Mouse (Mus musculus): ENCODE results near the gene Mfsd1. TPM values are rescaled to one million over a fixed set of nuclear protein-coding genes. Genes with fewer than 3 reads are reported as not detected.
A peak's percentile ranks its signal among the peaks of the same experiment; 100 is the strongest.

Mfsd1 gene
- total RNA-seq, 1 experiment: 96.6 TPM

- in situ Hi-C loops (cut with MboI; ENCODE audit: low sequenced_read_pairs in 2 of 2, unreplicated experiment in 2 of 2): no loop called here
- DNase-seq (ENCODE audit: low read depth, low spot score): no peak
- Histone ChIP-seq H3K36me3 (ENCODE audit: control insufficient read depth, insufficient read depth, low read length, poor library complexity, severe bottlenecking) (no peaks in the 10 kb centered on the region), H3K9ac (ENCODE audit: insufficient read depth, low read depth, low read length, poor library complexity, severe bottlenecking) (no peak overlapping the region), H3K9me3 (ENCODE audit: control insufficient read depth, insufficient read depth, low read depth, low read length) (no peaks in the 10 kb centered on the region), H3K4me1 (ENCODE audit: control insufficient read depth in 2 of 2, insufficient read depth in 2 of 2, low read length in 2 of 2, poor library complexity in 1 of 2) (peaks cover 0 to 2% of the 10 kb centered on the region in 2 experiments; a peak in 1 of 4 replicates), H3K4me3 (ENCODE audit: insufficient read depth in 1 of 2, low read depth in 1 of 2, low read length in 2 of 2, poor library complexity in 1 of 2, severe bottlenecking in 1 of 2) (no peak overlapping the region), H3K27ac (ENCODE audit: insufficient read depth, low read depth, low read length, poor library complexity, severe bottlenecking) (no peak overlapping the region)
- TF ChIP-seq CHD2 (IDR thresholded peaks at IDR 0.05; ENCODE audit: low read depth, low read length): no peak
- TF ChIP-seq MAFK (IDR thresholded peaks at IDR 0.05; ENCODE audit: insufficient read depth, low read depth, low read length): no peak
- TF ChIP-seq HCFC1 (IDR thresholded peaks at IDR 0.05; ENCODE audit: borderline replicate concordance, insufficient read depth, low read length): no peak
- TF ChIP-seq ZC3H11A (IDR thresholded peaks at IDR 0.05; ENCODE audit: borderline replicate concordance, low read depth, low read length): no peak
- TF ChIP-seq ZNF384 (IDR thresholded peaks at IDR 0.05; ENCODE audit: low read depth, low read length): no peak
Observed at GRCm38 (mm10) chr3:67553927-67554448, 28.6 kb upstream of the Mfsd1 start.

GRCm38 (mm10) chr3:67555211-67555610, 27.3 kb upstream of the Mfsd1 start:
- Histone ChIP-seq H3K9me3 (ENCODE audit: control insufficient read depth, insufficient read depth, low read depth, low read length) (no peaks in the 10 kb centered on the region), H3K4me3 (ENCODE audit: insufficient read depth in 1 of 2, low read depth in 1 of 2, low read length in 2 of 2, poor library complexity in 1 of 2, severe bottlenecking in 1 of 2) (no peak overlapping the region), H3K9ac (ENCODE audit: insufficient read depth, low read depth, low read length, poor library complexity, severe bottlenecking) (no peak overlapping the region), H3K4me1 (ENCODE audit: control insufficient read depth in 2 of 2, insufficient read depth in 2 of 2, low read length in 2 of 2, poor library complexity in 1 of 2) (peaks cover 0 to 2% of the 10 kb centered on the region in 2 experiments; a peak in 1 of 4 replicates), H3K27ac (ENCODE audit: insufficient read depth, low read depth, low read length, poor library complexity, severe bottlenecking) (no peak overlapping the region), H3K36me3 (ENCODE audit: control insufficient read depth, insufficient read depth, low read length, poor library complexity, severe bottlenecking) (no peaks in the 10 kb centered on the region)
- in situ Hi-C loops (cut with MboI; ENCODE audit: low sequenced_read_pairs in 2 of 2, unreplicated experiment in 2 of 2): no loop called here
- no peak for DNase-seq (ENCODE audit: low read depth, low spot score)
- no peak for TF ChIP-seq ZNF384 (IDR thresholded peaks at IDR 0.05; ENCODE audit: low read depth, low read length)
- no peak for TF ChIP-seq CHD2 (IDR thresholded peaks at IDR 0.05; ENCODE audit: low read depth, low read length)
- TF ChIP-seq ZC3H11A (IDR thresholded peaks at IDR 0.05; ENCODE audit: borderline replicate concordance, low read depth, low read length): no peak
- TF ChIP-seq MAFK (IDR thresholded peaks at IDR 0.05; ENCODE audit: insufficient read depth, low read depth, low read length): no peak
- TF ChIP-seq HCFC1 (IDR thresholded peaks at IDR 0.05; ENCODE audit: borderline replicate concordance, insufficient read depth, low read length): no peak

- H3K36me3 ChIP-seq (ENCODE audit: control insufficient read depth, insufficient read depth, low read length, poor library complexity, severe bottlenecking): no peaks in the 10 kb centered on the region
- no peak overlapping the region for H3K9ac ChIP-seq (ENCODE audit: insufficient read depth, low read depth, low read length, poor library complexity, severe bottlenecking)
- no peak for DNase-seq (ENCODE audit: low read depth, low spot score)
- peaks cover 0 to 2% of the 10 kb centered on the region in 2 experiments; a peak in 1 of 4 replicates for H3K4me1 ChIP-seq (ENCODE audit: control insufficient read depth in 2 of 2, insufficient read depth in 2 of 2, low read length in 2 of 2, poor library complexity in 1 of 2)
- in situ Hi-C loops (cut with MboI; ENCODE audit: low sequenced_read_pairs in 2 of 2, unreplicated experiment in 2 of 2): no loop called here
- no peaks in the 10 kb centered on the region for H3K9me3 ChIP-seq (ENCODE audit: control insufficient read depth, insufficient read depth, low read depth, low read length)
- no peak for TF ChIP-seq CHD2 (IDR thresholded peaks at IDR 0.05; ENCODE audit: low read depth, low read length)
- no peak for TF ChIP-seq HCFC1 (IDR thresholded peaks at IDR 0.05; ENCODE audit: borderline replicate concordance, insufficient read depth, low read length)
- TF ChIP-seq ZNF384 (IDR thresholded peaks at IDR 0.05; ENCODE audit: low read depth, low read length): no peak
- no peak for TF ChIP-seq ZC3H11A (IDR thresholded peaks at IDR 0.05; ENCODE audit: borderline replicate concordance, low read depth, low read length)
- no peak for TF ChIP-seq MAFK (IDR thresholded peaks at IDR 0.05; ENCODE audit: insufficient read depth, low read depth, low read length)
- H3K27ac ChIP-seq (ENCODE audit: insufficient read depth, low read depth, low read length, poor library complexity, severe bottlenecking): no peak overlapping the region
- H3K4me3 ChIP-seq (ENCODE audit: insufficient read depth in 1 of 2, low read depth in 1 of 2, low read length in 2 of 2, poor library complexity in 1 of 2, severe bottlenecking in 1 of 2): no peak overlapping the region
Observed at GRCm38 (mm10) chr3:67557200-67557651, 25.3 kb upstream of the Mfsd1 start.

- in situ Hi-C loops (cut with MboI; ENCODE audit: low sequenced_read_pairs in 2 of 2, unreplicated experiment in 2 of 2): no loop called here
- no peaks in the 10 kb centered on the region for H3K9me3 ChIP-seq (ENCODE audit: control insufficient read depth, insufficient read depth, low read depth, low read length)
- H3K4me1 ChIP-seq (ENCODE audit: control insufficient read depth in 2 of 2, insufficient read depth in 2 of 2, low read length in 2 of 2, poor library complexity in 1 of 2): peaks cover 0 to 2% of the 10 kb centered on the region in 2 experiments; a peak in 1 of 4 replicates
- TF ChIP-seq HCFC1 (IDR thresholded peaks at IDR 0.05; ENCODE audit: borderline replicate concordance, insufficient read depth, low read length) (no peak), MAFK (IDR thresholded peaks at IDR 0.05; ENCODE audit: insufficient read depth, low read depth, low read length) (no peak), CHD2 (IDR thresholded peaks at IDR 0.05; ENCODE audit: low read depth, low read length) (no peak), ZC3H11A (IDR thresholded peaks at IDR 0.05; ENCODE audit: borderline replicate concordance, low read depth, low read length) (no peak), ZNF384 (IDR thresholded peaks at IDR 0.05; ENCODE audit: low read depth, low read length) (no peak)
- H3K36me3 ChIP-seq (ENCODE audit: control insufficient read depth, insufficient read depth, low read length, poor library complexity, severe bottlenecking): no peaks in the 10 kb centered on the region
- no peak overlapping the region for H3K9ac ChIP-seq (ENCODE audit: insufficient read depth, low read depth, low read length, poor library complexity, severe bottlenecking)
- H3K27ac ChIP-seq (ENCODE audit: insufficient read depth, low read depth, low read length, poor library complexity, severe bottlenecking): no peak overlapping the region
- DNase-seq (ENCODE audit: low read depth, low spot score): no peak
- peak overlapping the region; percentile 1 to 23; a peak in 2 of 4 replicates for H3K4me3 ChIP-seq (ENCODE audit: insufficient read depth in 1 of 2, low read depth in 1 of 2, low read length in 2 of 2, poor library complexity in 1 of 2, severe bottlenecking in 1 of 2)
Observed at GRCm38 (mm10) chr3:67557718-67558354, 24.7 kb upstream of the Mfsd1 start.
